Mouse (Mus musculus) inflammation-experienced regulatory T-cells, adult 6 months (primary cell): Measurements from ENCODE around the gene Fyb2. TPM values are rescaled to one million over a fixed set of nuclear protein-coding genes. Genes with fewer than 3 reads are reported as not detected.

Source experiments
- ATAC-seq: one replicate; pipeline ENCODE4 v1.8.0; 2017
- polyA plus RNA-seq, 3 experiments: library from polyadenylated mRNA; unstranded; fragments of 100-300 nt; shearing (Covaris generic); gene quantifications; one replicate each; pipeline ENCODE4 v1.2.1; 2017

Fyb2 gene
- not detected for polyA plus RNA-seq

- no peak for ATAC-seq
These were observed at the start of gene Fyb2 for GRCm38 (mm10) chr4:104913291-104914129. TSS of gene Fyb2 (plus strand) at chr4:104913456.

- no peak for ATAC-seq
These were observed 48.9 kb upstream of the Fyb2 start for GRCm38 (mm10) chr4:104864397-104864796.

- ATAC-seq = no peak
These were observed 43.7 kb upstream of the Fyb2 start for GRCm38 (mm10) chr4:104869581-104869980.

GRCm38 (mm10) chr4:104870196-104870595 lies 43.1 kb upstream of the Fyb2 start:
- ATAC-seq = no peak

GRCm38 (mm10) chr4:104875832-104876231 lies 37.4 kb upstream of the Fyb2 start:
- no peak for ATAC-seq

- no peak for ATAC-seq
These were observed 36.9 kb upstream of the Fyb2 start, which contains the start of gene C8a for GRCm38 (mm10) chr4:104876323-104876722. TSS of gene C8a (minus strand) at chr4:104876398.

- no peak for ATAC-seq
These were observed 25.8 kb upstream of the Fyb2 start for GRCm38 (mm10) chr4:104887486-104887885.

GRCm38 (mm10) chr4:104888499-104889262 lies 24.6 kb upstream of the Fyb2 start:
- no peak for ATAC-seq

GRCm38 (mm10) chr4:104891708-104892107 lies 21.5 kb upstream of the Fyb2 start:
- ATAC-seq = no peak

GRCm38 (mm10) chr4:104893588-104893987 lies 19.7 kb upstream of the Fyb2 start:
- no peak for ATAC-seq

GRCm38 (mm10) chr4:104894004-104894734 lies 19.1 kb upstream of the Fyb2 start:
- ATAC-seq = no peak

- no peak for ATAC-seq
These were observed 10.4 kb upstream of the Fyb2 start for GRCm38 (mm10) chr4:104902836-104903235.

GRCm38 (mm10) chr4:104905049-104905448 lies 8.2 kb upstream of the Fyb2 start:
- ATAC-seq = no peak

GRCm38 (mm10) chr4:104911685-104912084 lies 1.6 kb upstream of the Fyb2 start:
- no peak for ATAC-seq

GRCm38 (mm10) chr4:104914711-104915247 lies 1.5 kb downstream of the Fyb2 start:
- no peak for ATAC-seq

- no peak for ATAC-seq
These were observed 4.8 kb downstream of the Fyb2 start for GRCm38 (mm10) chr4:104918017-104918416.

- no peak for ATAC-seq
These were observed 12.1 kb downstream of the Fyb2 start for GRCm38 (mm10) chr4:104925383-104925782.

GRCm38 (mm10) chr4:104929165-104929564 lies 15.9 kb downstream of the Fyb2 start:
- no peak for ATAC-seq

- ATAC-seq = no peak
These were observed 20.4 kb downstream of the Fyb2 start for GRCm38 (mm10) chr4:104933620-104934019.

- ATAC-seq = no peak
These were observed 21.7 kb downstream of the Fyb2 start for GRCm38 (mm10) chr4:104934997-104935396.

- ATAC-seq = no peak
These were observed 22.2 kb downstream of the Fyb2 start for GRCm38 (mm10) chr4:104935436-104935835.

- no peak for ATAC-seq
These were observed 22.8 kb downstream of the Fyb2 start for GRCm38 (mm10) chr4:104936011-104936410.

- ATAC-seq = no peak
These were observed 26.3 kb downstream of the Fyb2 start for GRCm38 (mm10) chr4:104939535-104939934.
